Mouse (Mus musculus) activated CD4-positive, CD25-positive, alpha-beta regulatory T cell, adult 9 weeks (primary cell): Measurements from ENCODE around the gene Tmem156. TPM values are rescaled to one million over a fixed set of nuclear protein-coding genes. Genes with fewer than 3 reads are reported as not detected.

Experiments used
- polyA plus RNA-seq: library from polyadenylated mRNA; unstranded; fragments of 100-300 nt; shearing (Covaris generic); gene quantifications from one replicate; pipeline ENCODE4 v1.2.1, GENCODE M21; 2017

Gene Tmem156
- 22.2 TPM for polyA plus RNA-seq

DNA sequence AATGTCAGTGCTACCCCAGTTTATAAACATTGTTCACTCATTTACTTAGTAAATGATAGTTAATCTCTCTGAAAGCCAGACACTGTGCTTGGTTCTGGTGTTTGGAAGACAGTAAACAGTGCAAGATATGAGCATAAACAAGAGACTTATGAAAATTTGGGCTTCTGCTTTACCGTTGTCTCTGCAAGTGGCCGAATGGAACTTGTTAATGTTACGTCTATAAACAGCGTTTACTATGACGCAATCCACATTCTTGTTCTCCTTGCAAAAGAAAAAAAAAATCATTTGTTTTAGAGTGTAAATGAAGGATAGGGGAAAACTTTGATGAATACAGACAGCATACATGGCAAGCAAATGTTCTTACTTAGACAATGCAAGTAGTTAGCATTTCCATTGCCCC, at the start of gene Tmem156:
Tmem156 (minus strand) TSS at position 212 of the 400 bp plus-strand sequence.

DNA sequence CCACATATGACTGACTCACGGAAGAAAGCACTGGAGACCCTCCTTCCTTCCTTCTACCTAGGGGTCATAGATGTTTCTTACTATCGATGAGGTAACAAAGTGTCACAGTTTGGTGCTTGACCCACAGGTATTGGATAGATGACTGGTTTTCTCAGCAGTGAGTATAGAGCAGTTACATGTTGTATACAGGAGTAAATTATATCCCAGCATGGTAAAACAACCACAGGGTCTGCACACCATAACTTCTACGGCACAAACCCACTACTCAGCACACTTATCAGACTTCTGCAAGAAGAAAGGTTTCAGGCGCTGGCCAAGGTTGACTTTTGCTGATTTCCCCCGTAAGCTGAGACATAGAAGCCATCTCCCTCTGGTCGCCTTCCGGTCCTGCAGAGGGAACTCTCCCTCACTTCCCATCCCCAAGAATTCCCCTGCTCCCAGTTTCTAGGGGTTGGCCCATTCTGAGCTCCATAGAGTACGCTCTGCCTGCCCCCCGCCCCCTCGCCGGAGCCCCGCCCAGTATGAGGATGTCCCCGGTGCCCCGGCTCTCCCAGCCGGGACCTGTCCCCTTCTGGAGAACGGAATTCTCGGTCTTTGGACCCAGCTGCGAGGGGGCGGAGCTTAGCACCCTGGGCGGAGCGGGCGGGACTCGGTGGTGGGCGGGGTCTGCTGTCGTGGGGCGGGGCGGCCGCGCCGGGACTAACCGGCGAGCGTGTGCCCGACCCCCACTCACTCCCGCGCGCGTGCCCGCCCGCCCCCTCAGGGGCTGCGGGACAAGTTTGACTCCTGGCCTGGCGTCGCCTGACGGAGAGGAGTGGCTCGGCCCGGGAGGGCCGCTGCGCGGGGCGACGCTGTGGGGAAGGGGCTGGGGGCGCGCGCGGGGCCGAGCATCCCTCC, 15.2 kb upstream of the Tmem156 start, which contains the start of gene Klhl5:
Klhl5 (plus strand) TSS at position 664 of the 897 bp plus-strand sequence.

Other genes with a start within 250 kb of the Tmem156 start
- 110 TPM for gene Tlr1, start 158.6 kb downstream of the Tmem156 start, polyA plus RNA-seq
- 6.9 TPM for gene Tlr6, start 132.0 kb downstream of the Tmem156 start, polyA plus RNA-seq
- 1.9 TPM for gene Fam114a1, start 122.1 kb downstream of the Tmem156 start, polyA plus RNA-seq
- 2.1 TPM for gene Klhl5, start 15.4 kb upstream of the Tmem156 start, polyA plus RNA-seq
- 6.8 TPM for gene Wdr19, start 107.6 kb upstream of the Tmem156 start, polyA plus RNA-seq
- gene Rfc1, start 243.5 kb upstream of the Tmem156 start, polyA plus RNA-seq = 61.6 TPM